In the genomic region with DNA sequence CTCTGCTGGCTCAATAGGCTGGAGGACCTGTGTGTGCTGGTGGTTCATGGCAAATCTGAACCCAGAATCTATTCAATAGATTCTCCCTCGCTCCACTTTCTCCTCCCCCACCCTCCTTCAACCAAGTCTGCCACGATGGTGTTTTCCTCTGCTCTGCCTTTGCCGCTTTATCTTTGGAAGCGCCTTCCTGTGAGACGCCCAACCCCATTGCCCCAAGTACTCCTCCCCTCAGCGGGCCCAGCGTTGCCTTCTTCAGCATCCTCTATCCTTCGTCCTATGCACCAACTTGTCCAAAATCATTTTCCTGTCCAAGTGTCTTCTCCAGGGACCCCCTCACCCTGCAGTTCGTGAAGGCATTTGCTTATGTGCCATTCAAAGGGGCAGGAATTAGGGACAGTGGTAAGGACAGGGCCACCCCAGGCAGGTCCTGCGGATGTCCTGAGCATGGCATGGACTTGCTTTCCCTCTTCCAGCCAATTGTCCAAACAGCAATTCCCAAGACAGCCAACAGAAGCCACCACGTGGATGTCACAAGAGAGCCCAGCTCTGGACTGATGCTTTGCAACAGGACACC, we compare ENCODE assay signal across 20 mouse cellular contexts.
A peak's percentile ranks its signal among the peaks of the same experiment; 100 is the strongest.
DNase-seq lines count a peak whose midpoint lies in the region; ATAC-seq and TF ChIP-seq lines count a peak whose summit lies in the region.
"Had no signal": no experiment of that assay in that cellular context is flagged by ENCODE, and none has a peak within 500 bp of the region (broad histone marks: within the 10 kb centered on the region; RNA-seq: fewer than 3 reads in every experiment).

No protein-coding gene starts in this region.

- H3K9ac ChIP-seq in kidney, postnatal 0 days (ENCODE audit: low read depth, low read length) = no peak overlapping the region
- no peak overlapping the region for H3K9ac ChIP-seq in liver, embryonic 16.5 days (ENCODE audit: low read depth, low read length)
- H3K9ac ChIP-seq: embryonic facial prominence, embryonic 12.5 days; forebrain, embryonic 15.5 days; heart, embryonic 12.5 days; hindbrain, embryonic 12.5 days had no signal

- no peak overlapping the region for H3K4me2 ChIP-seq in kidney, postnatal 0 days (ENCODE audit: low read length)
- no peak overlapping the region for H3K4me2 ChIP-seq in liver, embryonic 16.5 days (ENCODE audit: low read depth, low read length)
- H3K4me2 ChIP-seq: embryonic facial prominence, embryonic 12.5 days; forebrain, embryonic 15.5 days; heart, embryonic 12.5 days; hindbrain, embryonic 12.5 days; midbrain, embryonic 11.5 days had no signal

- H3K4me1 ChIP-seq in heart, embryonic 10.5 days = peaks cover 40% of the 10 kb centered on the region
- peaks cover 30% of the 10 kb centered on the region for H3K4me1 ChIP-seq in kidney, postnatal 0 days (replicated peaks; ENCODE audit: insufficient read depth, low read length)
- peaks cover 46% of the 10 kb centered on the region for H3K4me1 ChIP-seq in embryonic facial prominence, embryonic 10.5 days
- H3K4me1 ChIP-seq in liver, embryonic 16.5 days (ENCODE audit: control insufficient read depth, low read depth, low read length) = peaks cover 3% of the 10 kb centered on the region; the same call in 1 of the 2 replicates

- ATAC-seq in kidney, postnatal 0 days (replicated peaks; ENCODE audit: low FRiP score, low read depth) = no peak
- peak; percentile 33; the same call in 1 of the 2 replicates for ATAC-seq in liver, embryonic 16.5 days (ENCODE audit: low read depth)
- ATAC-seq: activated CD4-positive, CD25-positive, alpha-beta regulatory T cell, adult 4 months; forebrain, embryonic 15.5 days had no signal

- no peaks in the 10 kb centered on the region for H3K9me3 ChIP-seq in heart, embryonic 10.5 days
- no peaks in the 10 kb centered on the region for H3K9me3 ChIP-seq in kidney, postnatal 0 days (replicated peaks; ENCODE audit: low read length)
- no peaks in the 10 kb centered on the region for H3K9me3 ChIP-seq in embryonic facial prominence, embryonic 10.5 days
- no peaks in the 10 kb centered on the region for H3K9me3 ChIP-seq in liver, embryonic 16.5 days (replicated peaks; ENCODE audit: control insufficient read depth, low read length)
- H3K9me3 ChIP-seq: embryonic facial prominence, embryonic 12.5 days; forebrain, embryonic 15.5 days; G1E; heart, embryonic 12.5 days; hindbrain, embryonic 12.5 days had no signal

- no peak for TF ChIP-seq CTCF in kidney, postnatal 0 days (IDR thresholded peaks at IDR 0.05; ENCODE audit: low read depth)

- H3K27me3 ChIP-seq in heart, embryonic 10.5 days (ENCODE audit: insufficient read depth, poor library complexity, severe bottlenecking) = no peaks in the 10 kb centered on the region
- no peaks in the 10 kb centered on the region for H3K27me3 ChIP-seq in kidney, postnatal 0 days (ENCODE audit: insufficient read depth, low read length)
- no peaks in the 10 kb centered on the region for H3K27me3 ChIP-seq in embryonic facial prominence, embryonic 10.5 days (replicated peaks; ENCODE audit: low read depth, poor library complexity, severe bottlenecking)
- no peaks in the 10 kb centered on the region for H3K27me3 ChIP-seq in liver, embryonic 16.5 days (ENCODE audit: control insufficient read depth, insufficient read depth, low read depth, low read length)
- H3K27me3 ChIP-seq: embryonic facial prominence, embryonic 12.5 days; forebrain, embryonic 15.5 days; heart, embryonic 12.5 days; hindbrain, embryonic 12.5 days had no signal

- 62% methylated on average over 11 of the region's 11 CpGs for WGBS in heart, embryonic 10.5 days
- 79% methylated on average over 11 of the region's 11 CpGs for WGBS in kidney, postnatal 0 days
- WGBS in embryonic facial prominence, embryonic 10.5 days = 85% methylated on average over 11 of the region's 11 CpGs
- 64% methylated on average over 11 of the region's 11 CpGs for WGBS in liver, embryonic 16.5 days (ENCODE audit: insufficient replicate concordance)

- H3K27ac ChIP-seq in heart, embryonic 10.5 days = peak overlapping the region; percentile 36; the same call in 1 of the 2 replicates
- peak overlapping the region; percentile 65 for H3K27ac ChIP-seq in kidney, postnatal 0 days
- H3K27ac ChIP-seq in embryonic facial prominence, embryonic 10.5 days (replicated peaks) = peak overlapping the region; percentile 19; the same call in 1 of the 2 replicates
- H3K27ac ChIP-seq in liver, embryonic 16.5 days (ENCODE audit: low read length) = no peak overlapping the region
- H3K27ac ChIP-seq: embryonic facial prominence, embryonic 12.5 days; forebrain, embryonic 15.5 days; hindbrain, embryonic 12.5 days; left cerebral cortex, adult 2 months had no signal

- no peak overlapping the region for H3K4me3 ChIP-seq in heart, embryonic 10.5 days
- no peak overlapping the region for H3K4me3 ChIP-seq in kidney, postnatal 0 days (replicated peaks; ENCODE audit: low read depth, low read length)
- H3K4me3 ChIP-seq in embryonic facial prominence, embryonic 10.5 days = no peak overlapping the region
- no peak overlapping the region for H3K4me3 ChIP-seq in liver, embryonic 16.5 days (ENCODE audit: low read depth, low read length)
- H3K4me3 ChIP-seq: embryonic facial prominence, embryonic 12.5 days; forebrain, embryonic 15.5 days; heart, embryonic 12.5 days; hindbrain, embryonic 12.5 days; left cerebral cortex, adult 2 months had no signal

- no peak for DNase-seq in heart, embryonic 10.5 days (ENCODE audit: low spot score)
- DNase-seq in heart, postnatal 14 days = no peak
- no peak for DNase-seq in kidney, postnatal 0 days (ENCODE audit: low spot score)
- DNase-seq in kidney, adult 11 months = no peak
- no peak for DNase-seq in embryonic facial prominence, embryonic 10.5 days (ENCODE audit: low spot score)
- no peak for DNase-seq in urinary bladder, postnatal 10 days (ENCODE audit: low spot score)
- no peak for DNase-seq in ovary, postnatal 36 days (ENCODE audit: low spot score)
- DNase-seq: adrenal gland, postnatal 10 days; cerebellum, adult 9-11 months; left cerebral cortex, postnatal 4 days; thymus, adult 2 months had no signal

- no peaks in the 10 kb centered on the region; the same call in 1 of the 2 replicates for H3K36me3 ChIP-seq in heart, embryonic 10.5 days
- H3K36me3 ChIP-seq in kidney, postnatal 0 days (ENCODE audit: insufficient read depth, low read length) = no peaks in the 10 kb centered on the region
- H3K36me3 ChIP-seq in embryonic facial prominence, embryonic 10.5 days (replicated peaks) = peaks cover 9% of the 10 kb centered on the region; the same call in 1 of the 2 replicates
- no peaks in the 10 kb centered on the region for H3K36me3 ChIP-seq in liver, embryonic 16.5 days (ENCODE audit: control insufficient read depth, insufficient read depth)
- H3K36me3 ChIP-seq: embryonic facial prominence, embryonic 12.5 days; forebrain, embryonic 15.5 days; heart, embryonic 12.5 days; hindbrain, embryonic 12.5 days had no signal

- intact Hi-C loops in heart, postnatal 14 days (cut with DNase I) = no loop called here
